Mouse (Mus musculus) lung, postnatal 4 days (tissue): ENCODE measurements around the gene Krtcap2.

ENCODE experiments used
- DNase-seq, 2 experiments: peaks; one replicate each; pipeline ENCODE4 v3.0.0; 2021

Krtcap2 gene

GRCm38 (mm10) chr3:89250435-89251040, 4.8 kb downstream of the Krtcap2 start:
- DNase-seq: peak; percentile 81

- DNase-seq: peak; percentile 82 to 88
These were observed 5.7 kb downstream of the Krtcap2 start for GRCm38 (mm10) chr3:89251365-89251895.

GRCm38 (mm10) chr3:89254994-89255393, 9.2 kb downstream of the Krtcap2 start:
- DNase-seq: no peak

- DNase-seq: no peak
These were observed 10.4 kb downstream of the Krtcap2 start for GRCm38 (mm10) chr3:89256177-89256576.

- no peak for DNase-seq
These were observed 13.3 kb downstream of the Krtcap2 start, which contains the start of gene Dpm3 for GRCm38 (mm10) chr3:89259076-89259475. Gene Dpm3, plus strand, starts transcription at chr3:89259358.

- DNase-seq: no peak
These were observed 14.4 kb downstream of the Krtcap2 start for GRCm38 (mm10) chr3:89260211-89260610.

- DNase-seq: peak; percentile 45 to 59
These were observed 16.7 kb downstream of the Krtcap2 start for GRCm38 (mm10) chr3:89262417-89262816.

GRCm38 (mm10) chr3:89266439-89266893, 20.7 kb downstream of the Krtcap2 start:
- DNase-seq: peak; percentile 79 to 82

- no peak for DNase-seq
These were observed 23.1 kb downstream of the Krtcap2 start for GRCm38 (mm10) chr3:89268916-89269315.

- peak; percentile 91 for DNase-seq
These were observed 24.4 kb downstream of the Krtcap2 start, which contains the start of gene Slc50a1 for GRCm38 (mm10) chr3:89270051-89270755. Gene Slc50a1, minus strand, starts transcription at chr3:89270570.

- peak; percentile 47 to 64 for DNase-seq
These were observed 25.1 kb downstream of the Krtcap2 start for GRCm38 (mm10) chr3:89270891-89271290.

- peak; percentile 47 to 61 for DNase-seq
These were observed 26.0 kb downstream of the Krtcap2 start for GRCm38 (mm10) chr3:89271760-89272159.

GRCm38 (mm10) chr3:89276061-89276460, 30.3 kb downstream of the Krtcap2 start:
- DNase-seq: no peak

GRCm38 (mm10) chr3:89277281-89278021, 31.7 kb downstream of the Krtcap2 start:
- peak; percentile 53 to 68 for DNase-seq

GRCm38 (mm10) chr3:89278107-89278506, 32.3 kb downstream of the Krtcap2 start:
- DNase-seq: peak; percentile 71 to 85

GRCm38 (mm10) chr3:89278643-89279042, 32.9 kb downstream of the Krtcap2 start:
- DNase-seq: peak in 1 of 2 experiments; percentile 10

- peak; percentile 91 to 93 for DNase-seq
These were observed 33.6 kb downstream of the Krtcap2 start for GRCm38 (mm10) chr3:89279153-89279890.

- peak; percentile 56 to 72 for DNase-seq
These were observed 34.4 kb downstream of the Krtcap2 start for GRCm38 (mm10) chr3:89280050-89280605.

GRCm38 (mm10) chr3:89280606-89281511, 35.1 kb downstream of the Krtcap2 start, which contains the start of gene Efna1:
Gene Efna1, minus strand, starts transcription at chr3:89281142.
- DNase-seq: peak; percentile 77 to 90

- peak; percentile 90 to 91 for DNase-seq
These were observed 36.0 kb downstream of the Krtcap2 start for GRCm38 (mm10) chr3:89281579-89282290.
